Mouse (Mus musculus): Measurements from ENCODE around the gene Dhx38. TPM values are rescaled to one million over a fixed set of nuclear protein-coding genes. Genes with fewer than 3 reads are reported as not detected.

Gene Dhx38
- total RNA-seq (2014; fragmentation: Nextera tagmentation) (21.0 and 26.5 TPM in 2 replicates), total RNA-seq (2017) (40.9 and 47.8 TPM in 2 replicates)

DNA sequence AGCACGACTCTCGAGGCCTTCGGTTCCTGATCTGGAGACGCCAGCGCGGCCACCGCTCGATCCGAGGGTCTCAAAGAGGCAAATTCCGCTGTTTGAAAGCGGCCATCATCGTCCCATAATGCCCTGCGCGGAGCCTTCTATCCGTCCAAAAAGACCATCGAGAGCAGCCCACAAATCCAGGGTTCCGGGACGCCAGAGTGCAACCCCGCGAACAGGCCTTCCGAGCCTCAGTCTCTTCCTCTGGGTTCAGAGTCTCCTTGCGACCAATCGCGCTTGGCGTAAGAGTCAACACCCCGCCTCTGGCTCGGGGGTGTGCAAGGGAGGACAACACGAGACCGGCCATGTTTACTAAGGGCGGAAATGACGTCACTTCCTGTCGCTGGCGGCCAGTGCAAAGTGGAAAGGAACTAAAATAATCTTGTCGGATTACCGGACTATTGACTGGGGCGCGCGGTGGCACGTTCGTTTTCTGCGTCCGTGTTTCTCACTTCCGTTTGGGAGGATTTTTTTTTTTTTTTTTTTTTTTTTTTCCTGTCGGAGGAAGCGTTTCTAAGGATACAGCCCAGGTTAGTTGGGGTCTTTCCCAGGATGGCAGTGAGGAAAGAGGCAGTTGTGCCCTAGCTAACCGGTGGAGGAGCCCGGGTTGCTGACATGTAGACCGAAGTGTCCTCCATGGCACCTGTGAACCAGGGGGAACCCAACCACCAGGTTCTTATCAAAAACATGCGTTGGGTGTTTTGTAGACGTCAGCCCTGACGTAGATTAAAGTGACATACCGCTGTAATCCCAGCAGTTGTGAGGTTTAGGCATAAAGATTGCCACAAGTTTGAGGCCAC is at the start of gene Dhx38, which contains the start of gene Txnl4b:
Dhx38 (minus strand) TSS at position 364 of the 836 bp plus-strand sequence.
Txnl4b (plus strand) TSS at position 395 of the 836 bp plus-strand sequence.
- peak; percentile 96 for ATAC-seq (replicated peaks; ENCODE audit: low FRiP score, low TSS enrichment, poor library complexity, severe bottlenecking)

DNA sequence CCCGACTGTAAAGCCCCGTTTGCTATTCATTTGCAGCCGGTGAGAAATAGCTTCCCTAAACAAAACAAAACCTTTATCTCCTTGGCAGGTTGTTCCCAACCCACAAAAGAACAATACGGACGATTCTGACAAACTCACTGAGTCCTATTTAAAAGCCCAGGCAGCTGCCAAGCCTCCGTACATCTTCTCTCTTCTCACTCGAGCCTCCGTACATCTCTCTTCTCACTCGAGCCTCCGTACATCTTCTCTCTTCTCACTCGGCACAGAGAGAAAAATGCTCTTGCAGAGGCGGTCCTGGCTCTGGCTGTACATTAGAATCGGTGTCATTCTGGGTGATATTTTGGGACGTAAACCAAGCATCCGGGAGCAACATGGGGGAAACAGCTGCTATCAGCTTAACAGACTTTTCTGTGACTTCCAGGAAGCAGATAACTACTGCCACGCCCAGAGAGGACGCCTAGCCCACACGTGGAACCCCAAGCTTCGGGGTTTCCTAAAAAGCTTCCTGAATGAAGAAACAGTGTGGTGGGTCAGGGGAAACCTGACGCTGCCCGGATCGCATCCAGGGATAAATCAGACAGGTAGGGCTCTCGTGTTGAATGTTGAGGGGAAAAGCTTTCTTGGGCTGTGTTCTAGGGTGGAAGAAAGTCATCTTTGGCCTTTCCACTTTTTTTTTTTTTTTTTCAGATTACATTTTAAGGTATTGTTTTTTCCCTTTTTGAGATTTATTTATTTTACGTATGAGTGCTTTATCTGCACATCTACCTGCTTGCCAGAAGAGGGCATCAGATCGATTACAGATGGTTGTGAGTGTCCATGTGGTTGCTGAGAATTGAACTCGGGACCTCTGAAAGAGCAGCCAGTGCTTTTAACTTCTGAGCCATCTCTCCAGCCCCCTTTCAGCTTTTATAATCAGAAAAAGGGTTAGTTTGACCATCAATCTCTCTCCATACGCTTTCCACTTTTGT is 48.9 kb upstream of the Dhx38 start, which contains the start of gene Pkd1l3:
Pkd1l3 (plus strand) TSS at position 275 of the 968 bp plus-strand sequence.
- ATAC-seq (replicated peaks; ENCODE audit: low FRiP score, low TSS enrichment, poor library complexity, severe bottlenecking) = peak; percentile 87

DNA sequence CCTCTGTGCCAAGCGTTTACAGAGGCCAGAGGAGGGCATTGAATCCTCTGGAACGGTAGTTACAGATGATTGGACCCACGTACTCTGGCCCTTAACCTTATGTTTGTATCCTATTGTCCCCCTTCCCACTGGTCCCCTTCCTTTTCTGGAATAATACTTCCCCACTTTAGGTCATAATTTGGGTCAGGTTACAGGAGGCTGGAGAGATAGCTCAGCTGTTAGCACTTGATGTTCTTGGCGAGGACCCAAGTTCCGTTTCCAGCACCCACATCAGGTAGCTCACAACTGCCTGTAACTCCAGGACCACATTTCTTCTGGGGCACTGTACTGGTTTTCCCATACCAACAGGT is 43.5 kb upstream of the Dhx38 start:
- no peak for ATAC-seq (replicated peaks; ENCODE audit: low FRiP score, low TSS enrichment, poor library complexity, severe bottlenecking)

DNA sequence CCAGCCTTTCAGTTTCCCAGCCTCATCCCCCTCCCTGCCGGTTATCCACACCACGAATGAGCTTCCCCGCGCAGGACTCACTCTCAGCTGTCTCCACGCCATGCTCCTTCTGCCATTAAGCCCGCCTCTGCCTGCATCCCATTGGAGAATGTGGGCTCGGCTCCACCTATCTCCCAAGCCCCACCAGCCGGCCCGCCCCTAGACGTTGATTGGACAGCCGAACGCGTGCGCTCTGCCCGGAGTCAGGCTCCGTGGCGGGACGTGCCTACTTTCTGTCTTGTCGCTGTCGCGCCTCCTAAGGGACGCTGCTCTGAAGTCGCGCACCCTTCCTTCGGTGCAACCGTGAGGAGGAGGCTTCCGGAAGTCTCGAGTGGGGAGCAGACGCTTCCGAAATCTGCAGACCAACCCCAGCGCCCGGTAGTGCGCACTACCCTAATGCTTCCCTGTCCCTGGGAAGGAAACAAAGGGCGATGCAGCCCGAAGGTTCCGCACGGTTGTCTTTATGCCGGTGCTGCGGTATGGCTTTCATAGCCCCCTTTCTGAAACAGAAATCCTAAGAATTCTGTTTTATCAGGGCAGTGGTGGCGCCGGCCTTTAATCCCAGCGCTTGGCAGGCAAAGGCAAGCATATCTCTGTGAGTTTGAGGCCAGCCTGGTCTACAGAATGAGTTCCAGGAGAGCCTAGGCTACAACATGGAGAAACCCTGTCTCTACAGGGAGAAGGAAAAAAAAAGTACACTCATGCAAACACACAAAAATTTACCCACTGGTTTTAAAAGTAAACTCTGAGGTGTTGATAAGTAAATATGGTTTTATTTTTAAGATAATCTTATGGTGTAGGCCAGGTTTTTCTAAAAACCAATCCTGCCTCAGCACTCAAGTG is 42.9 kb upstream of the Dhx38 start, which contains the start of gene Dhodh:
Dhodh (minus strand) TSS at position 403 of the 882 bp plus-strand sequence.
- peak; percentile 98 for ATAC-seq (replicated peaks; ENCODE audit: low FRiP score, low TSS enrichment, poor library complexity, severe bottlenecking)

DNA sequence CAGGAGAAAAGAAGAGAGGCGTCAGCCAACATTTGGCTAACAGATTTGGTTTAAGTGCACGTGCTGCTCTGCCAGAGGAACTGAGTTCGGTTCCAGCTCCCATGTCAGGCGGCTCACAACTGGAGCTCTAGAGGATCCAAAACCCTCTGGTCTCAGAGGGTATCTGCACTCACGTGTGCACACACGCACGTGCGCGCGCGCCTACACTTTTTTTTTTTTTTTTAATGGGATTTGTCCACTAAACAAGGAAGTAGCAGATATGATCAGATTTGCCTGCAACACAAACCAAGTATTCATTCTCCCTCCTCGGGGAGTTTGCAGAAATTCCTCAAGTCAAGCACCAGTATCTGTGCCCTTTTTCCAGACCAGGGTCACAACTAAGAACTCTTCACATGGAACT is 42.0 kb upstream of the Dhx38 start:
- peak; percentile 34 for ATAC-seq (replicated peaks; ENCODE audit: low FRiP score, low TSS enrichment, poor library complexity, severe bottlenecking)

DNA sequence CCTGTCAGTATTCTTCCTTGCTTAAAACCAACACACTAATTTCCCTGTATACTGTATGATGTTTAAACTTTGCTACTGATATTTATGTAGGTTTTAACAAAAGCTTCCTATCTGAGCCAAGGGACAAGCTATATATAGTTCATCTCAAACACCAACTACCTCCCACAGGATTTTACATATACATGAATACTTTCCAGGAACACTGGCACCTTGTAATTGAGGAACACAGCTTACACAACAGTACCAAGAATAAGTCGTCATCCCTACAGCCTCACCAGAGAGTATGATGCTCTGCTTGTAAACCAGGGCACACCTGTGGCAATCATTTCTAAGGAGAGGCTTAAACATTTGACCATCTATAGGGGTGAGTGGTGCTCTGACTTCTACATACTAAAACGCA is 41.1 kb upstream of the Dhx38 start:
- ATAC-seq (replicated peaks; ENCODE audit: low FRiP score, low TSS enrichment, poor library complexity, severe bottlenecking) = no peak

DNA sequence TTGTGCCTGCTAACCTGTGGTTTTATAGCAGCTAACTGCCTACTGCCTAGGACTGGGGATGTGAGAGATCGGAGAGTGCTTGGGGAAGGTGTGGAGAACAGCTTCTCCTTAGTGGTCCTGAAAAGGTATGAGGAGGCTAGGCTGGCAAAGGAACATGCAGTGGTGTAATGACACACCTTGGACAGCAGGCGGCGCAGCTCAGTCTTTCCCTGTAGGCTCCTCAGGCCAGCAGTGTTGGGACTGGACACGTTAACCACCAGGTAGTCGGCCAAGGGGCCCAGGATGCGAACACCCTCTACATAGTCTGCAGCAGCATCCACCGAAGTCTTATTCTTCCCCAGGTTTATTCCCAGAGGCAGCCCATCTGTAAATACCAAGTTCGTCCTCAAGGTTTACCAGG is 30.2 kb upstream of the Dhx38 start:
- peak; percentile 65 for ATAC-seq (replicated peaks; ENCODE audit: low FRiP score, low TSS enrichment, poor library complexity, severe bottlenecking)

DNA sequence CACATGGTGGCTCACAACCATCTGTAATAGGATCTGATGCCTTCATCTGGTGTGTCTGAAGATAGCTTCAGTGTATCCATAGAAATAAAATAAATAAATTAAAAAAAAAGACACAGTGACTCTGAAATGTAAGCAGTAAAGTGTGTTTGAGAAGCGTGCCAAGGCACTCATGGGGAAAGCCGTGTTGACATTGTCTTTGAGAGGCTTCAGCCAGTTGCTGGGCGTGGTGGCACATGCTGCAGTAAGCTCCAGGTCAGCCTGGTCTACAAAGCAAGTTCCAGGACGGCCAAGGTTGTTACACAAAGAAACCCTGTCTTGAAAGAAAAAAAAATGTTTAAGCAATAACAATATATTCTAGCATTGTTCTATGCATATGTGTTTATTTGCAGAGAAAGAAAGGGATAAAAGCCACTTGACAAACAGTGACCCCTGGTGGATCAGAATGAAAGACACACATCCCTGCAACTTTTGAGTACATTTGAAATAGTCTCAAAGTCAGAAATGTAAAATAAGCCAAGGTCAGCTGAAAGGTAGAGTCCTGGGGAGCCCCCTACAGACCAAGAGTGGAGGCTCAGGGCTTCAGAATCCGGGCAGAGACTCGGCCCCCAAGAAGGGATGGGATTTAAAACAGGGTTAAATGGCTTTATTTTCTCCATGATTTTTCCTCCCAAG is 27.6 kb upstream of the Dhx38 start:
- peak; percentile 56 for ATAC-seq (replicated peaks; ENCODE audit: low FRiP score, low TSS enrichment, poor library complexity, severe bottlenecking)

DNA sequence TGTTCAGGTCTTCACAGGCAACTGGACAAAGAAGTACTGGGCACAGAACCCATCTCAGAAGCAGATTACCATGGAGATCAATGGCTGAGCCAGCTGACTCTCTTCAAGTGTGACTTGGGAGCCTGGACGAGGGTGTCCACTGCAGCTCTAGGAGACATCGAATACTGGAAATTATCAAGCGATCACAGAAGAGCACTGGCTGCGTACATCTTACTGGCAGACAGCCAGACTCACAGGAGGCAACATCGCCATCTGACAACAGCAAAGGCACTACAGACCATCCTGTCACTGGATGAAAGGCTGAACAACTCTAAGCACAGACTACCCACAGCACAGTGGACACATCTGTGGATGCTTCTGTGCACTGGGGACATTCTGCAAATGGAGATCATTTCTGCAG is 26.5 kb upstream of the Dhx38 start:
- ATAC-seq (replicated peaks; ENCODE audit: low FRiP score, low TSS enrichment, poor library complexity, severe bottlenecking) = peak; percentile 45

DNA sequence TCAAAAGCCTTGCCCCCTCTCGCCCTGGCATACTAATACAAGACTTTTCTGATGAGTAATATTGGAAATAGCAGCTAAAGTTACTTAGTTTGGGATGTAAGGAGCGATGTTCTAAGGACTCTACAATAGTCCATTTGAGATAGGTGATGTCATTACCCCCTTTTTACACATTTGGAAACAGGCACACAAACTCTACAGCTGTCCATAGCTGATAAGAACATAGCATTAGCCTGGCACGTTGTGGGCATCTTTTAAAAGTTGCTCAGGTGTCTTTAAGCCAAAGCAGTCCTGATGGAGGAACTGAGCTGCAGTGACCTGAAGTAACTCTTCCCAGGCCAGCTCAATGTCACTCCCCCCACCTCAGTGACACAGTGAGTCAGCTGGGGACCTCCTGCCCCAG is 25.7 kb upstream of the Dhx38 start:
- peak; percentile 56 for ATAC-seq (replicated peaks; ENCODE audit: low FRiP score, low TSS enrichment, poor library complexity, severe bottlenecking)

DNA sequence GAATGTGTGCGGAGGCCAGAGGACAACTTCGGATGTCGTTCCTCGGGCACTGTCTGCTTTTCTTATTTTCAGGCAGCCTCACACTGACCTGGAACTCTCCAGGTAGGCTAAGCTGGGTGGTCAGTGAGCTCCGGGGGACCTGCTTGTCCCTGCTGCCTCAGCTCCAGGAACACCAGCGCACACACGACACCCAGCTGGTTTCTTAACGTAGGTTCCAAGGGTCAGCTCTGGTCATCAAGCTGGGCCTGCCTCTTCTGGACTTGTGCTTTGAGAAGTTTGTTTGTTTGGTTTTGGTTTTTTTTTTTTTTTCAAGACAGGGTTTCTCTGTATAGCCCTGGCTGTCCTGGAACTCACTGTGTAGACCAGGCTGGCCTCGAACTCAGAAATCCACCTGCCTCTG is 25.2 kb upstream of the Dhx38 start:
- no peak for ATAC-seq (replicated peaks; ENCODE audit: low FRiP score, low TSS enrichment, poor library complexity, severe bottlenecking)

DNA sequence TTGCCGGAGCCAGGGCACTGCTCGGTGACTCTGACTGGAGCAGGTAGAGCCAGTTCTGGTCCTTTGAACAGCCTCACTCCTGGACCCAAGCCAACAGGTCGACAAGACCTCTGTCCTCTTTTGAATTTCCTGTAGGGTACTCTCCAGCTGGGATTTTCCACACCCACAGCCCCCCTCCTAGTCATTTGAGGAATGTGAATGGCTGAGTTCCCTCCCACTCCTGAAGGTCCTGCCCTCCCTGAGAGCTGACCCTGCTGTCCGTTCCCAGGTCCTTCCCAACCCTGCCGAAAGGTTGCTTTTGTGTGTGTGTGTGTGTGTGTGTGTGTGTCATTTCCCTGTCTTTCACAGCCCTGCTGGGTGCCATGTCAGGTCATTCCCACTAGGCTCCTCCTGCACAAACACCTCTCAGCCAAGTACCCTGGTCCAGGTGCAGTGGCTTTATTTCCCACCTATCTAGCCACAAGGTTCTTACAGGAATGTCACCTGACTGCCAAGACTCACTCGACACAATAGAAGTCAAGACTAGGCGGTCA is 21.4 kb upstream of the Dhx38 start:
- ATAC-seq (replicated peaks; ENCODE audit: low FRiP score, low TSS enrichment, poor library complexity, severe bottlenecking) = no peak

DNA sequence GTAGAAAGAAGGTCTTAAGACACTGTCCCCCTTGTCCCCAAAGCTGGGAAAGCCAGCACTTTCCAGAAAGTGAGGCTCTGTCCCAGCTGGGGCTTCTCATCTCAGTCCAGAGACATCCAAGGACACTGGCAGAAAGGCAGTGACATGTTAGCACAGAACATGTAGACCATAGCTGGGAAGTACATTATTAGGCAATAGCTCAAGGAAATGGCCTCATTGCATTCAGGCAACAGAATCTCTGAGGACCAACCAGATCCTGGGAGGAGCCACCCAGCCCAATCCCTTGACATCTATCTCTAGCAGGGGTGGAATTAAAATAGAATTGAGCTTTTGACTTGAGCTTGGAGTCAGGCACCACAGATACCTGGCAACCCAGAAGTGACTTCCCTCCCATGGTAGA is 20.0 kb upstream of the Dhx38 start:
- 0 out of 2 replicates have a peak, but pooled peaks have one; percentile 28 for ATAC-seq (replicated peaks; ENCODE audit: low FRiP score, low TSS enrichment, poor library complexity, severe bottlenecking)

DNA sequence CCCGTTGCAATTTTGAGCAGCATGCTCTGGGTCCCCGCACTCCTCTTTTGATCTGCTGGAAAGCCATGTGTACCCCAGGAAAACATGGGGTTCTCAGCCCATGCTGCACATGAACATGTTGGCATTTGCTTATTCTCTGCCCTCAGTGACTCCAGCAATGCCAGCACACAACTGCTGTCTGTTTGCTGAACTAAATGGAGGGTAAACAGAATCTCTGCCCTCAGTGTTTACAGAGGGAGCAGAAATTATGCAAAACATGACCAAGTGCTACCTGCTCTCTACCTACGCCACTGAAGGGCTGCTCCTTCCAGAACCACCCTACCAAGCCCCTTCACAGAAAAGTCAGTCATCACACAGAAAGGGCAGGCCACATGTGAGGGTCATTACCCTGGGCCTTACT is 19.2 kb upstream of the Dhx38 start:
- no peak for ATAC-seq (replicated peaks; ENCODE audit: low FRiP score, low TSS enrichment, poor library complexity, severe bottlenecking)

DNA sequence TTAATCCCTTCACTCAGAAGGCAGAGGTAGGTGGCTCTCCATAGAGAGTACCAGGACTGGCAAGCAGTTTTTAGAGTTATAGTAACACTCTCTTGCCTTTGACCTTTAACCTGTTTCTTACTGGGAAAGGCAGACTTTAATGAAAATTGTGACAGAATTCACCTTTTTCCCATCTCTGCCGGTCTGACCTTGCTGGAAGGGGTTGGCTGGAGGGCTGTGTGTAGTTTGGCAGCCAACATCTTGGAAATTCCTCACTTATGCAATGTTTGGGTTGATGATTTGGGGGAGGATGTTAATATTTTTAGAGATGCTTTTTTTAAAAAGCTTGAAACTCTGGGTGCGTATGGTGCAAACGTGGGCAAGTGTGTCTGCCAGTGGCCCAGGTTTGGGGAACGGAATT is 18.6 kb upstream of the Dhx38 start:
- no peak for ATAC-seq (replicated peaks; ENCODE audit: low FRiP score, low TSS enrichment, poor library complexity, severe bottlenecking)

DNA sequence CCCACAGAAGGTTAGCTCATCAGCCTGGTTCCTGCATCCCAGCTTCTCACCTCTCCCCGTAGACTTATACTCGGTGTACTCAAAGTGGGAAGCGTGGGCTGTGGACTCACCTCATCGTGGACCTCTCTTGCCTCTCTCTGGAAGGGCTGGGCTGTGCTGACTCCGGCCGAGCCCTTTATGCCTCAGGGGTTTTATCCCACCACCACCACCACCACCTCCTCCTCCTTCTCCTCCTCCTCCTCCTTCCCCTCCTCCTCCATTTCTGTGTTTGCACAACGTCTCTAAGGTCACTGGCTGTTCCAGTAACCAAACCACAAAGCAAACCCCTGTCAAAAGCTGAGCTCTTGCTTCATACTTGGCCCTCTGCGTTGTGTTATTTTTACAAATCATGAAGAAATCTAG is 13.2 kb upstream of the Dhx38 start, which contains the start of gene Hp:
Hp (minus strand) TSS at position 273 of the 402 bp plus-strand sequence.
- ATAC-seq (replicated peaks; ENCODE audit: low FRiP score, low TSS enrichment, poor library complexity, severe bottlenecking) = no peak

DNA sequence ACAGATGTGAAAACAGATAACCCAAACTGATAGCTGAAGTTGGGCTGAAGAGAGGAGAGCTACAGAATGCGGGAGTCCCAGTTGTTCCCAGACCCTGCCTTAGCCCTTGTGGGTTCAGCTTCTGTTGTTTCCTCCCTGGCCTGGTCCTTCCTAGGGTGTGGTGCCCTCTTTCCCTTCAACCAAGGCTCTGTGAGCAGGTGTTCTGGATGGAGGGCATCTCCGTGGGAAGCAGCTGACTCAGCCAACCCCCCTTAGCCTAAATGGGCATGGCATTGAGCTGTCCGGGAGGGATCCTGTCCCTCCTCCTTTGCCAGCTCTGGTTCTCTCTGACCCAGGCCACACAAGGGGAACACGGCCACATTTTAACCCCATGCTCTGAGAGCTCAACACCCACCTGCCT is 10.7 kb upstream of the Dhx38 start:
- no peak for ATAC-seq (replicated peaks; ENCODE audit: low FRiP score, low TSS enrichment, poor library complexity, severe bottlenecking)

DNA sequence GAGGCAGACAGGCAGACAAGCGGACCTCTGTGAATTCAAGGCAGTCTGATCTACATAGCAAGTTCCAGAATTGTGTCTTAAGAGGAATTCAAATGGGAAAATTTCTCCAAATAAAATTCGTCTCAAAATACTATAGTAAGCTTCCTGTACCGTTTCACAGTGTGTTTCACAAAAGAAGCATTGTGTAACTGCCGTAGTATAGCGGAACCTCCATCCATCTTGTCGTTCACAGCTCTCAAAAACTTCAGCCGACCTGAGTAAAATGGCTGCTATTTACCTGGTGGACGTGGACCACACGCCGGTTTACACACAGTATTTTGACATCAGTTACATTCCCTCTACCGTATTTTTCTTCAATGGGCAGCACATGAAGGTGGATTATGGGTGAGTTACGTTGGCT is 5.5 kb upstream of the Dhx38 start:
- no peak for ATAC-seq (replicated peaks; ENCODE audit: low FRiP score, low TSS enrichment, poor library complexity, severe bottlenecking)
